8 mouse cellular contexts compared by ENCODE assay signal in the genomic region with DNA sequence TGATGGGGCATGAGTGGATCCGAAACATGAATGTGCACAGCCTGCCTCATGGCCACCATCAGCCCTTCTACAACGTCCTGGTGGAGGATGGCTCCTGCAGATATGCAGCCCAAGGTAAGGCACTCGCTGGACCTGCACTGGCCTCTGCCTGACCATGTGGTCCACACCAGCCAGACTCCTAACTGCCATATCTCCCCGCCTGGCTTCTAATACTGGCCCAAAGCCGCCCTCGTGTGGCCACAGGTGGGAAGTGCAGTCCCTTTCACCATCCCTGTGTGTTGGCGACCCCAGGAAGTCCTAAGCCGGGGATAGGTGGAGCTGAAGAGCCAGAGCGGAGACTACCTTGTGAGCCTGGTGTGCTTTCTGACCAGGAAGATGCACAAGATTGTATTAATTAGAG. TPM values are rescaled to one million over a fixed set of nuclear protein-coding genes. Genes with fewer than 3 reads are reported as not detected.
DNase-seq lines count a peak whose midpoint lies in the region; ATAC-seq and TF ChIP-seq lines count a peak whose summit lies in the region.
"Had no signal": no experiment of that assay in that cellular context is flagged by ENCODE, and none has a peak within 500 bp of the region (broad histone marks: within the 10 kb centered on the region; RNA-seq: fewer than 3 reads in every experiment).

No protein-coding gene starts in this region.

- 39% methylated on average over 9 of the region's 9 CpGs for WGBS in embryonic facial prominence, embryonic 10.5 days
- WGBS in heart, postnatal 0 days: 40% methylated on average over 9 of the region's 9 CpGs
- 29% methylated on average over 9 of the region's 9 CpGs for WGBS in lung, postnatal 0 days

- no peak for TF ChIP-seq POLR2A in ES-Bruce4 (IDR thresholded peaks at IDR 0.05; ENCODE audit: insufficient read depth, low read length)

- H3K9ac ChIP-seq in ES-Bruce4 (ENCODE audit: low read depth, poor library complexity, severe bottlenecking): no peak overlapping the region
- H3K9ac ChIP-seq in heart, postnatal 0 days (replicated peaks; ENCODE audit: low read depth, low read length): no peak overlapping the region
- no peak overlapping the region for H3K9ac ChIP-seq in lung, postnatal 0 days (replicated peaks; ENCODE audit: low read depth)
- H3K9ac ChIP-seq: heart, embryonic 15.5 days had no signal

- peak; percentile 38; the same call in 1 of the 2 replicates for ATAC-seq in heart, postnatal 0 days (ENCODE audit: insufficient read depth, low read depth)
- ATAC-seq in lung, postnatal 0 days: peak; percentile 63

- H3K4me3 ChIP-seq in ES-Bruce4 (ENCODE audit: low read depth, low read length): no peak overlapping the region
- no peak overlapping the region for H3K4me3 ChIP-seq in embryonic facial prominence, embryonic 10.5 days
- H3K4me3 ChIP-seq in heart, postnatal 0 days (ENCODE audit: low read depth, low read length): no peak overlapping the region
- H3K4me3 ChIP-seq in lung, postnatal 0 days (ENCODE audit: low read depth, low read length): no peak overlapping the region
- H3K4me3 ChIP-seq: heart, embryonic 15.5 days had no signal

- no peak overlapping the region for H3K4me2 ChIP-seq in heart, postnatal 0 days (ENCODE audit: low read depth, low read length)
- H3K4me2 ChIP-seq in lung, postnatal 0 days (replicated peaks; ENCODE audit: low read depth, low read length): no peak overlapping the region
- H3K4me2 ChIP-seq: heart, embryonic 15.5 days had no signal

- H3K27me3 ChIP-seq in ES-Bruce4 (ENCODE audit: control insufficient read depth, insufficient read depth, low read length, poor library complexity, severe bottlenecking): no peaks in the 10 kb centered on the region
- no peaks in the 10 kb centered on the region for H3K27me3 ChIP-seq in embryonic facial prominence, embryonic 10.5 days (replicated peaks; ENCODE audit: low read depth, poor library complexity, severe bottlenecking)
- H3K27me3 ChIP-seq in heart, postnatal 0 days (ENCODE audit: control insufficient read depth, insufficient read depth, low read length): no peaks in the 10 kb centered on the region
- no peaks in the 10 kb centered on the region for H3K27me3 ChIP-seq in lung, postnatal 0 days (replicated peaks; ENCODE audit: insufficient read depth, low read length)
- H3K27me3 ChIP-seq: heart, embryonic 15.5 days had no signal

- peak; percentile 83 for DNase-seq in adrenal gland, postnatal 14 days
- peak; percentile 81 for DNase-seq in embryonic facial prominence, embryonic 10.5 days (ENCODE audit: low spot score)
- DNase-seq in heart, postnatal 0 days (ENCODE audit: low spot score): peak; percentile 32
- DNase-seq in kidney, postnatal 4 days: peak; percentile 87 to 88
- DNase-seq in lung, postnatal 0 days (ENCODE audit: low spot score): peak; percentile 60
- peak; percentile 68 for DNase-seq in retina, postnatal 7 days (ENCODE audit: low read depth, low spot score)

- H3K27ac ChIP-seq in ES-Bruce4 (ENCODE audit: insufficient read depth, low read length): no peak overlapping the region
- no peak overlapping the region for H3K27ac ChIP-seq in embryonic facial prominence, embryonic 10.5 days (replicated peaks)
- no peak overlapping the region for H3K27ac ChIP-seq in heart, postnatal 0 days (ENCODE audit: low read depth)
- no peak overlapping the region for H3K27ac ChIP-seq in lung, postnatal 0 days (ENCODE audit: low read length)
- H3K27ac ChIP-seq: heart, embryonic 15.5 days had no signal

- peaks cover 5% of the 10 kb centered on the region for H3K36me3 ChIP-seq in ES-Bruce4 (ENCODE audit: control insufficient read depth, insufficient read depth, low read length, poor library complexity, severe bottlenecking)
- H3K36me3 ChIP-seq in embryonic facial prominence, embryonic 10.5 days (replicated peaks): peaks cover 100% of the 10 kb centered on the region
- peaks cover 79% of the 10 kb centered on the region for H3K36me3 ChIP-seq in heart, postnatal 0 days (replicated peaks; ENCODE audit: control insufficient read depth, insufficient read depth, low read length)
- H3K36me3 ChIP-seq in lung, postnatal 0 days (ENCODE audit: insufficient read depth, low read length): 0 out of 2 replicates have a peak, but pooled peaks cover 9% of the 10 kb centered on the region

- H3K4me1 ChIP-seq in ES-Bruce4 (ENCODE audit: control insufficient read depth, insufficient read depth, low read length): no peaks in the 10 kb centered on the region
- peaks cover 15% of the 10 kb centered on the region for H3K4me1 ChIP-seq in embryonic facial prominence, embryonic 10.5 days
- 0 out of 2 replicates have a peak, but pooled peaks cover 3% of the 10 kb centered on the region for H3K4me1 ChIP-seq in heart, postnatal 0 days (ENCODE audit: control insufficient read depth, insufficient read depth)
- no peaks in the 10 kb centered on the region for H3K4me1 ChIP-seq in lung, postnatal 0 days (ENCODE audit: insufficient read depth, low read depth, low read length)

- H3K9me3 ChIP-seq in ES-Bruce4 (replicated peaks; ENCODE audit: control insufficient read depth, insufficient read depth, low read length, poor library complexity, severe bottlenecking): no peaks in the 10 kb centered on the region
- H3K9me3 ChIP-seq in embryonic facial prominence, embryonic 10.5 days: no peaks in the 10 kb centered on the region
- no peaks in the 10 kb centered on the region for H3K9me3 ChIP-seq in heart, postnatal 0 days (replicated peaks; ENCODE audit: control insufficient read depth, low read length)
- H3K9me3 ChIP-seq in lung, postnatal 0 days (ENCODE audit: low read length): no peaks in the 10 kb centered on the region
- H3K9me3 ChIP-seq: heart, embryonic 15.5 days had no signal

- TF ChIP-seq EP300 in ES-Bruce4 (IDR thresholded peaks at IDR 0.05; ENCODE audit: insufficient read depth, low read depth, low read length): 0 out of 2 replicates have a peak, but pooled peaks have one; percentile 11
- TF ChIP-seq EP300 in heart, postnatal 0 days (IDR thresholded peaks at IDR 0.05; ENCODE audit: low read depth): no peak
- TF ChIP-seq EP300 in lung, postnatal 0 days (IDR thresholded peaks at IDR 0.05): no peak

- peak; percentile 93 for TF ChIP-seq CTCF in ES-Bruce4 (IDR thresholded peaks at IDR 0.05; ENCODE audit: low read depth, low read length)
- peak; percentile 95 for TF ChIP-seq CTCF in heart, postnatal 0 days (IDR thresholded peaks at IDR 0.05; ENCODE audit: low read depth)
- TF ChIP-seq CTCF in lung, postnatal 0 days (IDR thresholded peaks at IDR 0.05): peak; percentile 94

RNA-seq across cellular contexts. Expression of gene Tesc, which starts 25.5 kb away (rescaled TPM):
- 8.8 and 12.3 TPM in 2 replicates for polyA plus RNA-seq in ES-Bruce4 (2011; ENCODE audit: insufficient read depth, insufficient read length, low read depth, missing spikeins)
- total RNA-seq in adrenal gland, postnatal 14 days (2021): 78.8 and 80.8 TPM in 2 replicates
- 0.20 and 1.6 TPM in 2 replicates for polyA plus RNA-seq in embryonic facial prominence, embryonic 10.5 days (2016; fragmentation: Nextera tagmentation; extraction: Ambion mirVana)
- total RNA-seq in heart, postnatal 0 days (2014; rRNA removed; ENCODE audit: low replicate concordance): 17.6 and 19.6 TPM in 2 replicates
- polyA plus RNA-seq in heart, postnatal 0 days (2015; fragmentation: Nextera tagmentation; extraction: Ambion mirVana): 19.0 and 20.7 TPM in 2 replicates
- polyA plus RNA-seq in lung, postnatal 0 days (2015; fragmentation: Nextera tagmentation; extraction: Ambion mirVana): 1.5 and 1.6 TPM in 2 replicates

RNA-seq across cellular contexts. Expression of gene Fbxo21, which starts 25.5 kb away (rescaled TPM):
- polyA plus RNA-seq in ES-Bruce4 (2011; ENCODE audit: insufficient read depth, insufficient read length, low read depth, missing spikeins): 54.6 and 60.1 TPM in 2 replicates
- 77.8 and 121 TPM in 2 replicates for total RNA-seq in adrenal gland, postnatal 14 days (2021)
- 99.0 and 102 TPM in 2 replicates for polyA plus RNA-seq in embryonic facial prominence, embryonic 10.5 days (2016; fragmentation: Nextera tagmentation; extraction: Ambion mirVana)
- 50.8 and 52.4 TPM in 2 replicates for total RNA-seq in heart, postnatal 0 days (2014; rRNA removed; ENCODE audit: low replicate concordance)
- polyA plus RNA-seq in heart, postnatal 0 days (2015; fragmentation: Nextera tagmentation; extraction: Ambion mirVana): 36.0 and 37.7 TPM in 2 replicates
- 18.8 and 19.8 TPM in 2 replicates for polyA plus RNA-seq in lung, postnatal 0 days (2015; fragmentation: Nextera tagmentation; extraction: Ambion mirVana)

Comparison
In these comparisons a context has a peak if more than half of its experiments do, and no peak if none do; other contexts are left out.
1. DNase-seq: peak in every context shown above with its lines; median percentile 88 in kidney, postnatal 4 days; 83 in adrenal gland, postnatal 14 days; 81 in embryonic facial prominence, embryonic 10.5 days; 68 in retina, postnatal 7 days; 60 in lung, postnatal 0 days; 32 in heart, postnatal 0 days.